Mouse (Mus musculus) liver, adult 2 months (tissue): ENCODE measurements around the gene Lsmem1. TPM values are rescaled to one million over a fixed set of nuclear protein-coding genes. Genes with fewer than 3 reads are reported as not detected.
"Not testable (repeated sequence)": the region's sequence is repeated elsewhere in the genome, so short reads cannot be mapped to it uniquely, and the experiment has no call there.

Experiments
- DNase-seq: peaks from one replicate; pipeline ENCODE4 v3.0.0-alpha.2; 2011; ENCODE audit warnings: low read depth, low spot score; ENCODE audit errors: extremely low read depth
- H3K27ac ChIP-seq: fragments of 200-500 bp; replicated peaks from 2 replicates; pipeline ENCODE4 v1.5.1; 2012; ENCODE audit warnings: low read depth, mild to moderate bottlenecking, control low read depth, inconsistent platforms, low read length; ENCODE audit not compliant: insufficient read depth
- H3K27me3 ChIP-seq: fragments of 200-500 bp; 2 replicates; pipeline ENCODE4 v1.6.1; 2012; ENCODE audit warnings: mild to moderate bottlenecking, moderate library complexity, low read length, inconsistent platforms; ENCODE audit not compliant: control insufficient read depth, insufficient read depth
- H3K36me3 ChIP-seq: fragments of 200-500 bp; 2 replicates; pipeline ENCODE4 v1.6.1; 2012; ENCODE audit warnings: low read length, inconsistent platforms; ENCODE audit not compliant: control insufficient read depth, insufficient read depth
- H3K4me1 ChIP-seq: fragments of 200-500 bp; 2 replicates; pipeline ENCODE4 v1.6.1; 2011; ENCODE audit warnings: low read length; ENCODE audit not compliant: control insufficient read depth, insufficient read depth
- H3K4me3 ChIP-seq: fragments of 200-500 bp; 2 replicates; pipeline ENCODE4 v1.5.1; 2011; ENCODE audit warnings: low read depth, mild to moderate bottlenecking, control low read depth, low read length, moderate library complexity; ENCODE audit not compliant: insufficient read depth
- H3K79me2 ChIP-seq: fragments of 200-500 bp; 2 replicates; pipeline ENCODE4 v1.6.1; 2012; ENCODE audit warnings: inconsistent platforms, mild to moderate bottlenecking, low read length, moderate library complexity; ENCODE audit not compliant: control insufficient read depth, insufficient read depth
- H3K9ac ChIP-seq: fragments of 200-500 bp; 2 replicates; pipeline ENCODE4 v1.6.1; 2012; ENCODE audit warnings: low read depth, mild to moderate bottlenecking, control low read depth, inconsistent platforms, low read length
- CTCF ChIP-seq: fragments of 200-500 bp; IDR thresholded peaks from 2 replicates; pipeline ENCODE4 v1.5.1; 2011; ENCODE audit warnings: low read depth, low read length, control low read depth
- POLR2A ChIP-seq: fragments of 200-500 bp; IDR thresholded peaks from 2 replicates; pipeline ENCODE4 v1.6.1; 2011; ENCODE audit warnings: low read length, control low read depth; ENCODE audit not compliant: insufficient read depth; ENCODE audit errors: extremely low read depth
- WGBS: fragments of 180-500 bp; shearing (Covaris S2); methylation state at CpG from one replicate; pipeline ENCODE4 v1.1.7; 2018; 5-methylcytosine and 5-hydroxymethylcytosine counted together
- polyA plus RNA-seq: library from polyadenylated mRNA; depleted of rRNA; stranded (reverse); fragments of >200 nt; gene quantifications from 2 replicates; pipeline ENCODE4 v1.2.3, GENCODE M21; 2012
- total RNA-seq: library from RNA; depleted of rRNA; stranded (reverse); fragments of >200 nt; gene quantifications from 2 replicates; pipeline ENCODE4 v1.2.3, GENCODE M21; 2014

Gene Lsmem1
- total and polyA plus RNA-seq, 2 experiments: not detected

- DNase-seq: peak; percentile 36
- TF ChIP-seq CTCF (no peak), POLR2A (no peak)
- Histone ChIP-seq H3K4me1 (no peaks in the 10 kb centered on the region), H3K79me2 (no peaks in the 10 kb centered on the region), H3K27ac (no peak overlapping the region), H3K9ac (no peak overlapping the region), H3K36me3 (peaks cover 21% of the 10 kb centered on the region), H3K4me3 (no peak overlapping the region), H3K27me3 (no peaks in the 10 kb centered on the region)
- WGBS: 67% methylated on average over 5 of the region's 5 CpGs
Observed at GRCm38 (mm10) chr12:40198019-40198418, 1.3 kb downstream of the Lsmem1 start.

GRCm38 (mm10) chr12:40197511-40197910, 1.8 kb downstream of the Lsmem1 start:
- no peaks in the 10 kb centered on the region for H3K79me2 ChIP-seq
- H3K27ac ChIP-seq: no peak overlapping the region
- no peaks in the 10 kb centered on the region for H3K27me3 ChIP-seq
- no peak overlapping the region for H3K9ac ChIP-seq
- DNase-seq: no peak
- no peak for TF ChIP-seq CTCF
- TF ChIP-seq POLR2A: no peak
- H3K4me3 ChIP-seq: no peak overlapping the region
- H3K4me1 ChIP-seq: no peaks in the 10 kb centered on the region
- peaks cover 17% of the 10 kb centered on the region for H3K36me3 ChIP-seq

- H3K4me3 ChIP-seq: no peak overlapping the region
- no peak overlapping the region for H3K9ac ChIP-seq
- H3K4me1 ChIP-seq: no peaks in the 10 kb centered on the region
- H3K79me2 ChIP-seq: no peaks in the 10 kb centered on the region
- 80% methylated on average over 3 of the region's 3 CpGs for WGBS
- no peaks in the 10 kb centered on the region; the same call in 1 of the 2 replicates for H3K27me3 ChIP-seq
- no peak for DNase-seq
- no peaks in the 10 kb centered on the region for H3K36me3 ChIP-seq
- TF ChIP-seq CTCF: no peak
- TF ChIP-seq POLR2A: no peak
- H3K27ac ChIP-seq: no peak overlapping the region
Observed at GRCm38 (mm10) chr12:40185474-40185873, 13.8 kb downstream of the Lsmem1 start.

GRCm38 (mm10) chr12:40177089-40177488, 22.2 kb downstream of the Lsmem1 start:
- TF ChIP-seq POLR2A (no peak), CTCF (peak; percentile 29; the same call in 1 of the 2 replicates)
- H3K9ac ChIP-seq: no peak overlapping the region
- no peaks in the 10 kb centered on the region; the same call in 1 of the 2 replicates for H3K27me3 ChIP-seq
- no peaks in the 10 kb centered on the region for H3K79me2 ChIP-seq
- H3K36me3 ChIP-seq: no peaks in the 10 kb centered on the region
- H3K4me1 ChIP-seq: no peaks in the 10 kb centered on the region
- WGBS: 53% methylated on average over 6 of the region's 6 CpGs
- H3K27ac ChIP-seq: no peak overlapping the region
- peak; percentile 8 for DNase-seq
- no peak overlapping the region for H3K4me3 ChIP-seq

- Histone ChIP-seq H3K79me2 (no peaks in the 10 kb centered on the region), H3K27ac (no peak overlapping the region), H3K4me3 (no peak overlapping the region), H3K4me1 (no peaks in the 10 kb centered on the region), H3K27me3 (no peaks in the 10 kb centered on the region; the same call in 1 of the 2 replicates), H3K36me3 (no peaks in the 10 kb centered on the region), H3K9ac (no peak overlapping the region)
- TF ChIP-seq POLR2A (no peak), CTCF (no peak)
- no peak for DNase-seq
- WGBS: 62% methylated on average over 2 of the region's 2 CpGs
Observed at GRCm38 (mm10) chr12:40176158-40176557, 23.1 kb downstream of the Lsmem1 start.

- WGBS: 67% methylated on average over 1 of the region's 1 CpGs
- H3K27ac ChIP-seq, H3K79me2 ChIP-seq, DNase-seq, H3K4me1 ChIP-seq, H3K36me3 ChIP-seq, H3K9ac ChIP-seq, H3K27me3 ChIP-seq, H3K4me3 ChIP-seq: not testable (repeated sequence)
Observed at GRCm38 (mm10) chr12:40175171-40175570, 24.1 kb downstream of the Lsmem1 start.
